Mouse (Mus musculus) heart, postnatal 0 days (tissue): Measurements from ENCODE around the gene Frmd8. TPM values are rescaled to one million over a fixed set of nuclear protein-coding genes. Genes with fewer than 3 reads are reported as not detected.

Source experiments
- ATAC-seq: fragments of 200-750 bp; cut with Nextera tagmentation; 2 replicates; pipeline ENCODE4 v1.8.0; 2017; ENCODE audit warnings: low read depth, moderate number of reproducible peaks, moderate library complexity; ENCODE audit not compliant: insufficient read depth
- DNase-seq: peaks from one replicate; pipeline ENCODE4 v3.0.0-alpha.2; 2016; ENCODE audit warnings: low spot score
- H3K27ac ChIP-seq: fragments of 300-500 bp; sonication (generic); 2 replicates; pipeline ENCODE4 v1.5.1; 2014; ENCODE audit warnings: low read depth, mild to moderate bottlenecking
- H3K27me3 ChIP-seq: fragments of 300-500 bp; sonication (generic); 2 replicates; pipeline ENCODE4 v1.6.1; 2014; ENCODE audit warnings: low read length, mixed read lengths; ENCODE audit not compliant: control insufficient read depth, insufficient read depth
- H3K36me3 ChIP-seq: fragments of 300-500 bp; sonication (generic); replicated peaks from 2 replicates; pipeline ENCODE4 v1.6.1; 2014; ENCODE audit warnings: low read length, mixed read lengths; ENCODE audit not compliant: control insufficient read depth, insufficient read depth
- H3K4me1 ChIP-seq: fragments of 300-500 bp; sonication (generic); 2 replicates; pipeline ENCODE4 v1.6.1; 2014; ENCODE audit warnings: antibody characterized with exemption; ENCODE audit not compliant: control insufficient read depth, insufficient read depth
- H3K4me2 ChIP-seq: fragments of 300-500 bp; sonication (generic); 2 replicates; pipeline ENCODE4 v1.6.1; 2014; ENCODE audit warnings: low read depth, mild to moderate bottlenecking, low read length, moderate library complexity
- H3K4me3 ChIP-seq: fragments of 300-500 bp; sonication (generic); 2 replicates; pipeline ENCODE4 v1.5.1; 2014; ENCODE audit warnings: low read depth, low read length
- H3K9ac ChIP-seq: fragments of 300-500 bp; sonication (generic); replicated peaks from 2 replicates; pipeline ENCODE4 v1.6.1; 2014; ENCODE audit warnings: low read depth, low read length, mixed read lengths
- H3K9me3 ChIP-seq: fragments of 300-500 bp; sonication (generic); replicated peaks from 2 replicates; pipeline ENCODE4 v1.6.1; 2016; ENCODE audit warnings: low read length; ENCODE audit not compliant: control insufficient read depth
- CTCF ChIP-seq: IDR thresholded peaks from 2 replicates; pipeline ENCODE4 v1.5.1; 2016; ENCODE audit warnings: antibody characterized with exemption, control low read depth, low read depth
- EP300 ChIP-seq: IDR thresholded peaks from 2 replicates; pipeline ENCODE4 v1.6.1; 2016; ENCODE audit warnings: antibody characterized with exemption, low read depth
- WGBS: fragments of 180-500 bp; shearing (Covaris S2); extraction: QIAGEN DNeasy Blood & Tissue Kit; methylation state at CpG from one replicate; pipeline ENCODE4 v1.1.7; 2014; 5-methylcytosine and 5-hydroxymethylcytosine counted together
- polyA plus RNA-seq: library from polyadenylated mRNA; unstranded; fragments of >200 nt; fragmentation: Nextera tagmentation; extraction: Ambion mirVana; gene quantifications from 2 replicates; pipeline ENCODE4 v1.2.1, GENCODE M21; 2015
- total RNA-seq: library from RNA; depleted of rRNA; stranded (reverse); fragments of >200 nt; gene quantifications from 2 replicates; pipeline ENCODE4 v1.2.3, GENCODE M21; 2014; ENCODE audit warnings: low replicate concordance

Frmd8 gene
- total and polyA plus RNA-seq, 2 experiments from 2014 or later = 12.8 to 29.1 TPM

- no peak overlapping the region for H3K4me2 ChIP-seq
- 91% methylated on average over 6 of the region's 6 CpGs for WGBS
- no peak overlapping the region for H3K4me3 ChIP-seq
- H3K9me3 ChIP-seq = no peaks in the 10 kb centered on the region
- no peak overlapping the region for H3K27ac ChIP-seq
- no peak overlapping the region for H3K9ac ChIP-seq
- no peak for ATAC-seq
- no peak for TF ChIP-seq CTCF
- TF ChIP-seq EP300 = no peak
- no peaks in the 10 kb centered on the region for H3K27me3 ChIP-seq
- DNase-seq = no peak
- H3K36me3 ChIP-seq = no peaks in the 10 kb centered on the region
- 0 out of 2 replicates have a peak, but pooled peaks cover 6% of the 10 kb centered on the region for H3K4me1 ChIP-seq
Observed at GRCm38 (mm10) chr19:5881155-5881554, 6.1 kb upstream of the Frmd8 start.

GRCm38 (mm10) chr19:5879735-5880134 is 4.7 kb upstream of the Frmd8 start:
- H3K36me3 ChIP-seq = no peaks in the 10 kb centered on the region
- H3K27ac ChIP-seq = no peak overlapping the region
- H3K4me2 ChIP-seq = no peak overlapping the region
- no peak for ATAC-seq
- no peaks in the 10 kb centered on the region for H3K27me3 ChIP-seq
- no peaks in the 10 kb centered on the region for H3K9me3 ChIP-seq
- no peak overlapping the region for H3K9ac ChIP-seq
- 85% methylated on average over 7 of the region's 7 CpGs for WGBS
- H3K4me1 ChIP-seq = 0 out of 2 replicates have a peak, but pooled peaks cover 6% of the 10 kb centered on the region
- TF ChIP-seq CTCF (no peak), EP300 (no peak)
- DNase-seq = no peak
- H3K4me3 ChIP-seq = no peak overlapping the region

GRCm38 (mm10) chr19:5878916-5879315 is 3.8 kb upstream of the Frmd8 start:
- 68% methylated on average over 3 of the region's 3 CpGs for WGBS
- DNase-seq (no peak), ATAC-seq (no peak)
- H3K9ac ChIP-seq = peak overlapping the region; percentile 47
- no peak for TF ChIP-seq EP300
- TF ChIP-seq CTCF = no peak
- H3K4me1 ChIP-seq = 0 out of 2 replicates have a peak, but pooled peaks cover 6% of the 10 kb centered on the region
- H3K9me3 ChIP-seq = no peaks in the 10 kb centered on the region
- no peaks in the 10 kb centered on the region for H3K36me3 ChIP-seq
- H3K27ac ChIP-seq = peak overlapping the region; percentile 91; the same call in 1 of the 2 replicates
- H3K4me3 ChIP-seq = no peak overlapping the region
- H3K4me2 ChIP-seq = peak overlapping the region; percentile 52
- H3K27me3 ChIP-seq = no peaks in the 10 kb centered on the region

GRCm38 (mm10) chr19:5878362-5878722 is 3.3 kb upstream of the Frmd8 start:
- no peak for TF ChIP-seq CTCF
- no peak for TF ChIP-seq EP300
- ATAC-seq = peak; percentile 12; the same call in 1 of the 2 replicates
- H3K4me2 ChIP-seq = peak overlapping the region; percentile 52
- H3K9me3 ChIP-seq = no peaks in the 10 kb centered on the region
- H3K4me1 ChIP-seq = 0 out of 2 replicates have a peak, but pooled peaks cover 6% of the 10 kb centered on the region
- H3K9ac ChIP-seq = peak overlapping the region; percentile 47
- no peak for DNase-seq
- H3K36me3 ChIP-seq = no peaks in the 10 kb centered on the region
- peak overlapping the region; percentile 91 for H3K27ac ChIP-seq
- peak overlapping the region; percentile 30; the same call in 1 of the 2 replicates for H3K4me3 ChIP-seq
- no peaks in the 10 kb centered on the region for H3K27me3 ChIP-seq
- 35% methylated on average over 7 of the region's 7 CpGs for WGBS

- Histone ChIP-seq H3K9ac (peak within 1 kb of the TSS; percentile 47), H3K27me3 (no peaks in the 10 kb centered on the region), H3K4me1 (0 out of 2 replicates have a peak, but pooled peaks cover 6% of the 10 kb centered on the region), H3K9me3 (no peaks in the 10 kb centered on the region), H3K36me3 (no peaks in the 10 kb centered on the region), H3K4me2 (peak within 1 kb of the TSS; percentile 52), H3K4me3 (peak within 1 kb of the TSS; percentile 30), H3K27ac (peak within 1 kb of the TSS; percentile 91)
- peak; percentile 77 for ATAC-seq
- TF ChIP-seq CTCF (peak; percentile 92), EP300 (0 out of 2 replicates have a peak, but pooled peaks have one; percentile 26)
- DNase-seq = peak; percentile 76
- 36% methylated on average over 15 of the region's 15 CpGs for WGBS
Observed at GRCm38 (mm10) chr19:5877618-5878361, 2.7 kb upstream of the Frmd8 start, which contains the start of gene Slc25a45. Slc25a45 (plus strand) TSS chr19:5877808.
